Mouse (Mus musculus) frontal cortex, postnatal 25 days (tissue): Measurements from ENCODE around the gene Nup107.
"Not testable (repeated sequence)": the region's sequence is repeated elsewhere in the genome, so short reads cannot be mapped to it uniquely, and the experiment has no call there.

ENCODE experiments used
- DNase-seq, 2 experiments: peaks; one replicate each; pipeline ENCODE4 v3.0.0; 2022; ENCODE audit warnings: low spot score in 2 of 2

The Nup107 gene

GRCm38 (mm10) chr10:117718161-117719119, 74.1 kb downstream of the Nup107 start:
- no peak for DNase-seq

- DNase-seq, result no peak
Observed at GRCm38 (mm10) chr10:117717583-117717982, 74.9 kb downstream of the Nup107 start.

GRCm38 (mm10) chr10:117716686-117717085, 75.8 kb downstream of the Nup107 start:
- no peak for DNase-seq

GRCm38 (mm10) chr10:117715654-117716053, 76.9 kb downstream of the Nup107 start:
- not testable (repeated sequence) for DNase-seq

GRCm38 (mm10) chr10:117714928-117715500, 77.5 kb downstream of the Nup107 start:
- no peak for DNase-seq

GRCm38 (mm10) chr10:117714048-117714545, 78.4 kb downstream of the Nup107 start:
- DNase-seq, result no peak

- DNase-seq, result no peak
Observed at GRCm38 (mm10) chr10:117713466-117713865, 79.0 kb downstream of the Nup107 start.

- no peak for DNase-seq
Observed at GRCm38 (mm10) chr10:117712871-117713270, 79.6 kb downstream of the Nup107 start.

GRCm38 (mm10) chr10:117712191-117712754, 80.2 kb downstream of the Nup107 start:
- no peak for DNase-seq

GRCm38 (mm10) chr10:117711408-117711807, 81.1 kb downstream of the Nup107 start:
- DNase-seq, result no peak

GRCm38 (mm10) chr10:117710604-117711141, 81.8 kb downstream of the Nup107 start, which contains the start of gene Mdm2:
Mdm2 (minus strand) TSS chr10:117710758.
- peak; percentile 97 for DNase-seq

GRCm38 (mm10) chr10:117709930-117710603, 82.4 kb downstream of the Nup107 start:
- DNase-seq, result peak; percentile 55 to 57

- DNase-seq, result no peak
Observed at GRCm38 (mm10) chr10:117709326-117709830, 83.1 kb downstream of the Nup107 start.

GRCm38 (mm10) chr10:117708856-117709255, 83.6 kb downstream of the Nup107 start:
- DNase-seq, result no peak

- DNase-seq, result no peak
Observed at GRCm38 (mm10) chr10:117708376-117708775, 84.1 kb downstream of the Nup107 start.

- no peak for DNase-seq
Observed at GRCm38 (mm10) chr10:117707114-117707838, 85.2 kb downstream of the Nup107 start.

GRCm38 (mm10) chr10:117706440-117706839, 86.1 kb downstream of the Nup107 start:
- no peak for DNase-seq

- DNase-seq, result no peak
Observed at GRCm38 (mm10) chr10:117705806-117706205, 86.7 kb downstream of the Nup107 start.

- no peak for DNase-seq
Observed at GRCm38 (mm10) chr10:117704964-117705335, 87.6 kb downstream of the Nup107 start.

GRCm38 (mm10) chr10:117704314-117704963, 88.1 kb downstream of the Nup107 start:
- not testable (repeated sequence) for DNase-seq
